In the genomic region with DNA sequence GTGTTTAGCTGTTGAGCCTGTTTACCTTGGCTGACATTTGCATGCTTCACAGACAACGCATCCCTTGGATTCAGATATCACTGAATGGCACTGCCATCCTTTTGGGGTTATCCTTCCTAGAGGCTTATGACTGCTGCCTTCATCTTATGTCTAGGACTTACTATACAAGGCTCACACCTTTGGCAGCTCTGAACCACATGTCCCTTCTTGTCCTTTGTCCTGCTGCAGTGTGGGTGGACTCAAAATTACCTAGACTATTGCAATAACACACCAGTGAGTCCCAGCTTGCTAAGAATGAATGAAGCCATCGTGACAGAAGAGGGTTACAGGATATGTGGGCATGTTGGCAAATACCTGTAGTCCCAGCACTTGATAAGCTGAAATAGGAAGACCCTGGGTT, we compare ENCODE assay signal across 21 mouse cellular contexts. TPM values are rescaled to one million over a fixed set of nuclear protein-coding genes. Genes with fewer than 3 reads are reported as not detected.
A peak's percentile ranks its signal among the peaks of the same experiment; 100 is the strongest.
DNase-seq lines count a peak whose midpoint lies in the region; ATAC-seq and TF ChIP-seq lines count a peak whose summit lies in the region.
"Had no signal": no experiment of that assay in that cellular context is flagged by ENCODE, and none has a peak within 500 bp of the region (broad histone marks: within the 10 kb centered on the region; RNA-seq: fewer than 3 reads in every experiment).

No protein-coding gene starts in this region.

- H3K4me2 ChIP-seq in heart, embryonic 16.5 days (ENCODE audit: low read depth, low read length): no peak overlapping the region
- H3K4me2 ChIP-seq: embryonic facial prominence, embryonic 13.5 days; embryonic facial prominence, embryonic 15.5 days; forebrain, embryonic 13.5 days; forebrain, embryonic 15.5 days had no signal

- H3K9me3 ChIP-seq in heart, embryonic 10.5 days: no peaks in the 10 kb centered on the region
- H3K9me3 ChIP-seq in heart, embryonic 16.5 days (replicated peaks; ENCODE audit: control insufficient read depth, low read length): no peaks in the 10 kb centered on the region
- H3K9me3 ChIP-seq: embryonic facial prominence, embryonic 13.5 days; embryonic facial prominence, embryonic 15.5 days; forebrain, embryonic 13.5 days; forebrain, embryonic 15.5 days; G1E had no signal

- ATAC-seq in heart, embryonic 16.5 days (replicated peaks; ENCODE audit: extremely low read depth, insufficient read depth, low FRiP score): no peak
- ATAC-seq: activated CD4-positive, CD25-positive, alpha-beta regulatory T cell, adult 4 months; CD4-positive, CD25-positive, alpha-beta regulatory T cell, adult 4 months; forebrain, embryonic 13.5 days; forebrain, embryonic 15.5 days; forebrain, postnatal 0 days; Patski had no signal

- WGBS in heart, embryonic 10.5 days: 80% methylated on average over 2 of the region's 2 CpGs
- WGBS in heart, embryonic 16.5 days: 75% methylated on average over 2 of the region's 2 CpGs

- no peak overlapping the region for H3K9ac ChIP-seq in heart, embryonic 16.5 days (ENCODE audit: low read length)
- H3K9ac ChIP-seq: embryonic facial prominence, embryonic 13.5 days; embryonic facial prominence, embryonic 15.5 days; forebrain, embryonic 13.5 days; forebrain, embryonic 15.5 days; forebrain, postnatal 0 days had no signal

- no peak for TF ChIP-seq POLR2A in embryonic fibroblast, embryonic 13.5 days (IDR thresholded peaks at IDR 0.05; ENCODE audit: low read depth, low read length)

- no peaks in the 10 kb centered on the region for H3K36me3 ChIP-seq in heart, embryonic 10.5 days
- H3K36me3 ChIP-seq in heart, embryonic 16.5 days (ENCODE audit: control insufficient read depth, insufficient read depth): no peaks in the 10 kb centered on the region
- H3K36me3 ChIP-seq: embryonic facial prominence, embryonic 13.5 days; embryonic facial prominence, embryonic 15.5 days; forebrain, embryonic 15.5 days had no signal

- H3K4me3 ChIP-seq in heart, embryonic 10.5 days: no peak overlapping the region
- no peak overlapping the region for H3K4me3 ChIP-seq in heart, embryonic 16.5 days (ENCODE audit: low read length)
- no peak overlapping the region for H3K4me3 ChIP-seq in embryonic fibroblast, embryonic 13.5 days (ENCODE audit: insufficient read depth, low read length)
- H3K4me3 ChIP-seq: embryonic facial prominence, embryonic 13.5 days; embryonic facial prominence, embryonic 15.5 days; forebrain, embryonic 13.5 days; forebrain, embryonic 15.5 days had no signal

- H3K4me1 ChIP-seq in heart, embryonic 10.5 days: peaks cover 14% of the 10 kb centered on the region
- peaks cover 22% of the 10 kb centered on the region for H3K4me1 ChIP-seq in heart, embryonic 16.5 days (ENCODE audit: control insufficient read depth, insufficient read depth, low read length)
- peaks cover 19% of the 10 kb centered on the region for H3K4me1 ChIP-seq in embryonic fibroblast, embryonic 13.5 days (ENCODE audit: control insufficient read depth, insufficient read depth, low read length)

- H3K27me3 ChIP-seq in heart, embryonic 10.5 days (ENCODE audit: insufficient read depth, poor library complexity, severe bottlenecking): no peaks in the 10 kb centered on the region
- H3K27me3 ChIP-seq in heart, embryonic 16.5 days (ENCODE audit: control insufficient read depth, insufficient read depth, low read length): no peaks in the 10 kb centered on the region
- H3K27me3 ChIP-seq: CH12.LX; embryonic facial prominence, embryonic 15.5 days; forebrain, embryonic 15.5 days; Patski had no signal

- H3K27ac ChIP-seq in heart, embryonic 10.5 days: no peak overlapping the region
- H3K27ac ChIP-seq in heart, embryonic 16.5 days (ENCODE audit: low read length): peak overlapping the region; percentile 67; the same call in 1 of the 2 replicates
- peak overlapping the region; percentile 64 for H3K27ac ChIP-seq in embryonic fibroblast, embryonic 13.5 days (ENCODE audit: insufficient read depth, low read length)
- H3K27ac ChIP-seq: embryonic facial prominence, embryonic 13.5 days; embryonic facial prominence, embryonic 15.5 days; forebrain, embryonic 13.5 days; forebrain, embryonic 15.5 days had no signal

- TF ChIP-seq CTCF in embryonic fibroblast, embryonic 13.5 days (IDR thresholded peaks at IDR 0.05; ENCODE audit: borderline replicate concordance, insufficient read depth, low read length): no peak

- peak; percentile 76 for DNase-seq in heart, adult 11 months
- DNase-seq in heart, embryonic 10.5 days (ENCODE audit: low spot score): no peak
- DNase-seq in heart, adult 8-10 months (ENCODE audit: low spot score): no peak
- no peak for DNase-seq in gastrocnemius, adult 18-20 months (ENCODE audit: low spot score)
- DNase-seq: adrenal gland, adult 8-10 months; adrenal gland, postnatal 14 days; adrenal gland, postnatal 36 days; B cell, adult 2 months; embryo, embryonic 11 days; forebrain, postnatal 0 days had no signal

RNA-seq across cellular contexts. Expression of a gene that starts 52.8 kb away (rescaled TPM):
- 399 and 412 TPM in 2 replicates for polyA plus RNA-seq in heart, embryonic 10.5 days (2016; fragmentation: Nextera tagmentation; extraction: Ambion mirVana)
- 457 and 460 TPM in 2 replicates for polyA plus RNA-seq in heart, embryonic 16.5 days (2015; fragmentation: Nextera tagmentation; extraction: Ambion mirVana)
- total RNA-seq in heart, adult 8-10 months (2022): 100 to 1,000 TPM; 189 to 223 (median 201) TPM
- 178 and 183 TPM in 2 replicates for polyA plus RNA-seq in embryonic fibroblast, embryonic 13.5 days (2011; ENCODE audit: insufficient read length, low read depth, missing spikeins)
- 100 to 1,000 TPM; 112 to 113 TPM for total RNA-seq in gastrocnemius, adult 18-20 months (2021)
- polyA plus RNA-seq: G1E had no signal
